Mouse (Mus musculus) embryonic facial prominence, embryonic 14.5 days (tissue): ENCODE results near the gene Smok3c. TPM values are rescaled to one million over a fixed set of nuclear protein-coding genes. Genes with fewer than 3 reads are reported as not detected.

Experiments
- polyA plus RNA-seq: library from polyadenylated mRNA; unstranded; fragments of >200 nt; fragmentation: Nextera tagmentation; extraction: Ambion mirVana; gene quantifications from 2 replicates; pipeline ENCODE4 v1.2.1, GENCODE M21; 2014

Smok3c gene
- polyA plus RNA-seq, 1 experiment from 2014 or later, result not detected

Other genes with a start within 250 kb of the Smok3c start
- gene Pilra, start 216.9 kb upstream of the Smok3c start, polyA plus RNA-seq, result 0.71 and 0.78 TPM in 2 replicates
- gene Pilrb1, start 195.1 kb upstream of the Smok3c start, polyA plus RNA-seq, result 0.39 and 0.56 TPM in 2 replicates
- 0.46 and 0.52 TPM in 2 replicates for gene Pilrb2, start 181.4 kb upstream of the Smok3c start, polyA plus RNA-seq
- 0.07 TPM in 1 of 2 replicates, not detected in the other for gene Cyp3a13, start 131.6 kb upstream of the Smok3c start, polyA plus RNA-seq
- 0.45 and 0.88 TPM in 2 replicates for gene Gjc3, start 90.1 kb upstream of the Smok3c start, polyA plus RNA-seq
- 0.14 TPM in 1 of 2 replicates, not detected in the other for gene Azgp1, start 71.7 kb upstream of the Smok3c start, polyA plus RNA-seq
- gene Smok3a, start 31.9 kb upstream of the Smok3c start, polyA plus RNA-seq, result not detected in 2 replicates
- not detected in 2 replicates for gene Smok3b, start 31.8 kb upstream of the Smok3c start, polyA plus RNA-seq
- 23.5 and 25.8 TPM in 2 replicates for gene Zkscan1, start 31.9 kb downstream of the Smok3c start, polyA plus RNA-seq
- 52.8 and 63.5 TPM in 2 replicates for gene Zscan21, start 63.7 kb downstream of the Smok3c start, polyA plus RNA-seq
- 11.6 and 13.4 TPM in 2 replicates for gene Zfp113, start 102.5 kb downstream of the Smok3c start, polyA plus RNA-seq
- gene Cops6, start 107.9 kb downstream of the Smok3c start, polyA plus RNA-seq, result 233 and 264 TPM in 2 replicates
- gene Ap4m1, start 118.8 kb downstream of the Smok3c start, polyA plus RNA-seq, result 17.5 and 18.9 TPM in 2 replicates
- gene Mcm7, start 119.2 kb downstream of the Smok3c start, polyA plus RNA-seq, result 120 and 138 TPM in 2 replicates
- gene Taf6, start 134.3 kb downstream of the Smok3c start, polyA plus RNA-seq, result 70.4 and 75.8 TPM in 2 replicates
- gene Cnpy4, start 134.3 kb downstream of the Smok3c start, polyA plus RNA-seq, result 54.0 and 57.4 TPM in 2 replicates
- 7.4 and 7.5 TPM in 2 replicates for gene Mblac1, start 141.1 kb downstream of the Smok3c start, polyA plus RNA-seq
- not detected in 2 replicates for gene Nxpe5, start 172.7 kb downstream of the Smok3c start, polyA plus RNA-seq
- 71.7 and 73.2 TPM in 2 replicates for gene Lamtor4, start 202.3 kb downstream of the Smok3c start, polyA plus RNA-seq
- gene BC037034, start 210.8 kb downstream of the Smok3c start, polyA plus RNA-seq, result 5.6 and 5.8 TPM in 2 replicates
- gene Gal3st4, start 219.6 kb downstream of the Smok3c start, polyA plus RNA-seq, result 2.5 and 3.5 TPM in 2 replicates
- gene Gm43720, start 226.8 kb downstream of the Smok3c start, polyA plus RNA-seq, result 0.09 and 0.10 TPM in 2 replicates
- gene Gpc2, start 226.8 kb downstream of the Smok3c start, polyA plus RNA-seq, result 3.9 and 4.5 TPM in 2 replicates
- 4.1 and 6.2 TPM in 2 replicates for gene Stag3, start 227.0 kb downstream of the Smok3c start, polyA plus RNA-seq